Mouse (Mus musculus): ENCODE results near the gene Paqr4. TPM values are rescaled to one million over a fixed set of nuclear protein-coding genes. Genes with fewer than 3 reads are reported as not detected.

Gene Paqr4
- polyA plus RNA-seq, 1 experiment: 6.4 TPM

DNA sequence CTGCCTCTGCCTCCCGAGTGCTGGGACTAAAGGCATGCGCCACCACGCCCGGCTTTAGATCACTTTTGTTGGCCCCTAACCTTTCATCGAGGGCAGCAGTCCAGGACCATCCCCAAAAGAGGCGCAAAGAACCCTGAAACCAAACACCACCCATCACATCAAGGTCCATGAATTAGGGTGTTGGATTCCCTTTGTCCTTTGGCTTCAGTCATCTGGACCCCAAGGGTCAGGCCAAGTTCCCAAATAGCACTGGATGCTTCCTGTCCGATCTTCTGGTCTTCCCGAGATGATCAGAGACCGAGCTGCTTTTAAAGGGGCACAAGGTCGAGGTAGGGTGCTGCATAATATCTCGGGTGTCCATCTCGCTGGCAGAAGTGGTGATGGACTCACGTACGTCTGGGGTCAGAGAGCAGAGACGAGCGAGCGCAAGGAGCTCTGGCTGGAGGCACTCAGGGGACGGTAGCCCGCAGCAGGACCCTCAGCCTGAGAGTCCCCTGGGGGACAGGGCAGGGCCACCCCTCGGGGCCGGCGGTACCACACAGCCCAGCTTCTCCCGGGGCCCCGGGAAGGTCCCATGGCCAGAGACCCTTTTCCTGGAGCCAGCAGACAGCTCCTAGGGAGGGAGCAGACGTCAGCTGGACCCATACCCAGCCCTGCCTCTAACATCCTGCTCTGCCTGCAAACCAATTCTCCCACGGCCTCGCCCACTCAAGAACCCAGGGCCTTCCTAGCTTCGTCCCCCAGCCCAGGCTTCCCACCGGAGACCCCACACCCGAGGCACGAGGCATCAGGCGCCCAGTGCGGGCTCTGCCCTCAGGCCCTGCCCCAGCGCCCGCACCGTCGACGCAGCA lies 917 bp upstream of the Paqr4 start:
- H3K4me1 ChIP-seq (ENCODE audit: control insufficient read depth, insufficient read depth, low read length): peaks cover 1% of the 10 kb centered on the region
- 46% methylated on average over 38 of the region's 38 CpGs for WGBS
- H3K27ac ChIP-seq (ENCODE audit: control insufficient read depth, insufficient read depth, low read depth, low read length, poor library complexity): no peak overlapping the region
- H3K4me3 ChIP-seq (replicated peaks; ENCODE audit: control insufficient read depth, low read depth, low read length): no peak overlapping the region
- TF ChIP-seq POLR2A (IDR thresholded peaks at IDR 0.05; ENCODE audit: borderline replicate concordance, control insufficient read depth, low read depth, low read length) (no peak), CTCF (IDR thresholded peaks at IDR 0.05; ENCODE audit: control insufficient read depth, insufficient read depth, low read length) (no peak)

- Histone ChIP-seq H3K4me1 (ENCODE audit: control insufficient read depth, insufficient read depth, low read length) (peaks cover 1% of the 10 kb centered on the region), H3K27ac (ENCODE audit: control insufficient read depth, insufficient read depth, low read depth, low read length, poor library complexity) (peak overlapping the region; percentile 20; the same call in 1 of the 2 replicates), H3K4me3 (replicated peaks; ENCODE audit: control insufficient read depth, low read depth, low read length) (peak overlapping the region; percentile 67)
- TF ChIP-seq CTCF (IDR thresholded peaks at IDR 0.05; ENCODE audit: control insufficient read depth, insufficient read depth, low read length) (no peak), POLR2A (IDR thresholded peaks at IDR 0.05; ENCODE audit: borderline replicate concordance, control insufficient read depth, low read depth, low read length) (peak; percentile 49; the same call in 1 of the 2 replicates)
- under 1% methylated on average over 46 of the region's 46 CpGs for WGBS
These were observed 507 bp downstream of the Paqr4 start for GRCm38 (mm10) chr17:23740136-23740584.

GRCm38 (mm10) chr17:23739202-23740135 lies 1.2 kb downstream of the Paqr4 start:
- 4% methylated on average over 48 of the region's 48 CpGs for WGBS
- H3K4me1 ChIP-seq (ENCODE audit: control insufficient read depth, insufficient read depth, low read length): peaks cover 1% of the 10 kb centered on the region
- H3K4me3 ChIP-seq (replicated peaks; ENCODE audit: control insufficient read depth, low read depth, low read length): peak overlapping the region; percentile 67
- peak overlapping the region; percentile 20; the same call in 1 of the 2 replicates for H3K27ac ChIP-seq (ENCODE audit: control insufficient read depth, insufficient read depth, low read depth, low read length, poor library complexity)
- TF ChIP-seq POLR2A (IDR thresholded peaks at IDR 0.05; ENCODE audit: borderline replicate concordance, control insufficient read depth, low read depth, low read length): no peak
- no peak for TF ChIP-seq CTCF (IDR thresholded peaks at IDR 0.05; ENCODE audit: control insufficient read depth, insufficient read depth, low read length)

DNA sequence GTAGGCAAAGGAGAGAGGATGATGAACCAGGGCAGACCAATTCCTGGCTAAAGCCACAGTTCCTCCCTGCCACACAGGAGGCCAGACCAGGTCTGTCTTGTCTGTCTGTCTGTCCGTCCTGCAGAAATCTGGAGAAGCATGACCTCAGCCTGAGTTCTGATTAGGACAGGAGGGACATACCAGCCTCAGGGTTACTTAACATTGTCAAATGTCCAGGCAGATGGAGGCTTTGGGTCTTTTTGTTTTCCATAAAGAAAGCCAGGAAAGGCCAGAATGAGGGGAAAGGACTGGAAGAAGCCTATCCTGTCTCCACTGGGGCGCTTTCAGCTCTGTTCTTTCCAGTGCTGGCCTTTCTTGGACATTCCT lies 1.8 kb downstream of the Paqr4 start:
- Histone ChIP-seq H3K4me1 (ENCODE audit: control insufficient read depth, insufficient read depth, low read length) (peaks cover 1% of the 10 kb centered on the region), H3K4me3 (replicated peaks; ENCODE audit: control insufficient read depth, low read depth, low read length) (no peak overlapping the region), H3K27ac (ENCODE audit: control insufficient read depth, insufficient read depth, low read depth, low read length, poor library complexity) (no peak overlapping the region)
- no peak for TF ChIP-seq POLR2A (IDR thresholded peaks at IDR 0.05; ENCODE audit: borderline replicate concordance, control insufficient read depth, low read depth, low read length)
- no peak for TF ChIP-seq CTCF (IDR thresholded peaks at IDR 0.05; ENCODE audit: control insufficient read depth, insufficient read depth, low read length)
- WGBS: 80% methylated on average over 2 of the region's 2 CpGs

DNA sequence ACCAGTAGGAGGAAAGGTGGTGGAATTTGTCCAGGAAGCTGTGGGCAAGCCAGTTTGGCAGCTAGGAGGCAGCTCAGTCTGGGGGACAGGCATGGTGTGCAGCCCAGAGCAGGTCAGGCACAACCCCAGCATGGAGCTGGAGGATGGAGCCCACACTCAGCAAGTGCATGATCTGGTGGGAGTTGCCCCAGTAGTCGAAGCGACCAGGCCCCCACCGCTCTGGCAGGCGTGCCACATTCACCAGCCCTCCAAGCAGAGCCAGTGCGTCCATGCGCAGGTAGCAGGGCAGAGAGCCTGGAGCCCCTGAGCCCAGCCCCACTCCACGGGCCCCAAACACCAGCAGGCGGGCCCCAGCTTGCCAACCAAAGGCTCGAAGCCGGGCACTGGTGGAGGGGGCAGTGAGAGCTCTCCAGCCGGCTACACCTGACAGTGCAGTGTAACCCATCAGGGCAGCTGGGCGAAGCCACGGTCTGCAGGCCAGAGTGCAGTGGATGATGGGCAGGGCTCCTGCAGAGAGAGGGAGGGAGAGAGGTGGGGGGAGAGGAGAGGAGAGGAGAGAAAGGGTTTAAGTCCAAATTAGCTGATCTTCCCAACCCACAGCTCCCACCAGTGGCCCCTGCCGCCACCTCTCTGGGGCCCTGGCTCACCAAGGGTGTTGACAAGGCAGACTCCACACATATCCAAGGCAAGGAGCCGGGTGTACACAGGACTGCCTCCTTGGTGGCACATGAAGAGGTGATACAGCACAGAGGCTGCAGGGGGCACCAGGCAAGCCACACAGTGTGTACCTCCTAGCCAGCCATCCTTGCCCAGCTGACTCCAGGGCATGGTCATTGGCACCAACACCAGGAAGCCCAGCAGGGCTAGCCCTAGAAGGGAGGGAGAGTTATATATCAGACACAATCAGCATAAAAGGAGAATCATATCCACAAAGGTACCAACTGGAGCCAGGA lies 2.9 kb downstream of the Paqr4 start:
- Histone ChIP-seq H3K4me1 (ENCODE audit: control insufficient read depth, insufficient read depth, low read length) (peaks cover 1% of the 10 kb centered on the region), H3K4me3 (replicated peaks; ENCODE audit: control insufficient read depth, low read depth, low read length) (no peak overlapping the region), H3K27ac (ENCODE audit: control insufficient read depth, insufficient read depth, low read depth, low read length, poor library complexity) (no peak overlapping the region)
- TF ChIP-seq CTCF (IDR thresholded peaks at IDR 0.05; ENCODE audit: control insufficient read depth, insufficient read depth, low read length): no peak
- TF ChIP-seq POLR2A (IDR thresholded peaks at IDR 0.05; ENCODE audit: borderline replicate concordance, control insufficient read depth, low read depth, low read length): no peak
- WGBS: 85% methylated on average over 15 of the region's 15 CpGs

DNA sequence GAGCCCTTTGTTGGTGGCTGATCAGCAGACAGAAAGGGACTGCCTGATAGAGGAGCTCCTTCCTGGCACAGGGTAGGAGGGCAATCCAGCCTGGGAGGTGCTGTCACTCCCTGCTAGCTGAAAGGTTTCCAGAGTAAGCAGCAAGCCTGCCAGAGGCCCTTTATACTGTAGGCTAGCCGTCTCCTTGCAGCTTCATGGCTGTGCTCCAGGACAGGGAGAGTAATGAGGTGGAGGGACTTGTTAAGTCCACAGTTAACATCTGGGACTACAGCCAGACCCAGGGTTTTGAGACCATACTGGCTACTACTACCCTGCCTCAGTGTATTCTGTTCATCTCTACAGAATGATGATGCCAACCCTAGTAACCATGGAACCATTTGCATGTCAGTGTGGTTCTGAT lies 6.3 kb downstream of the Paqr4 start:
- 95% methylated on average over 1 of the region's 1 CpGs for WGBS
- H3K27ac ChIP-seq (ENCODE audit: control insufficient read depth, insufficient read depth, low read depth, low read length, poor library complexity): no peak overlapping the region
- TF ChIP-seq POLR2A (IDR thresholded peaks at IDR 0.05; ENCODE audit: borderline replicate concordance, control insufficient read depth, low read depth, low read length): no peak
- no peak for TF ChIP-seq CTCF (IDR thresholded peaks at IDR 0.05; ENCODE audit: control insufficient read depth, insufficient read depth, low read length)
- H3K4me3 ChIP-seq (replicated peaks; ENCODE audit: control insufficient read depth, low read depth, low read length): no peak overlapping the region
- H3K4me1 ChIP-seq (ENCODE audit: control insufficient read depth, insufficient read depth, low read length): no peaks in the 10 kb centered on the region

DNA sequence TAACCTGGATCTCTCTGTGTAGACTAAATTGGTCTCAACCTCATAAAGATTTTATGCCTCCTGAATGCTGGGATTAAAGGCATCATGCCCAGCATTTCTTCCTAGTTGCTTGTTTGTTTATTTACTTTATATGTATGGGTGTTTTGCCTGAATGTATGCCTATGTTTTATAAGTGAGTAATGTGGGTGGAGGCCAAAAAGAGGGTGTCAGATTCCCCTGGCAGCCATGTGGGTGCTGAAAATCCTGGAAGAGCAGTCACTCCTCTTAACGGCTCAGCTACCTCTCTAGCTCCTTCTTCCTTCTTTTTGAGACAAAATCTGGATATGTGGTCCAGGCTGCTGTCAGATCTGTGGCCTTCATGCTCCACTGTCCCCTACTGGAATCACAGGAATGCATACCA lies 10.2 kb downstream of the Paqr4 start:
- no peaks in the 10 kb centered on the region; the same call in 1 of the 2 replicates for H3K4me1 ChIP-seq (ENCODE audit: control insufficient read depth, insufficient read depth, low read length)
- no peak overlapping the region for H3K4me3 ChIP-seq (replicated peaks; ENCODE audit: control insufficient read depth, low read depth, low read length)
- TF ChIP-seq CTCF (IDR thresholded peaks at IDR 0.05; ENCODE audit: control insufficient read depth, insufficient read depth, low read length): no peak
- TF ChIP-seq POLR2A (IDR thresholded peaks at IDR 0.05; ENCODE audit: borderline replicate concordance, control insufficient read depth, low read depth, low read length): no peak
- 77% methylated on average over 1 of the region's 1 CpGs for WGBS
- H3K27ac ChIP-seq (ENCODE audit: control insufficient read depth, insufficient read depth, low read depth, low read length, poor library complexity): no peak overlapping the region

All from bone marrow, adult 2 months (tissue).